ENCODE assay signal across 19 mouse cellular contexts in genomic region chr16:80893761-80894160, GRCm38 (mm10).
A peak's percentile ranks its signal among the peaks of the same experiment; 100 is the strongest.
DNase-seq lines count a peak whose midpoint lies in the region; ATAC-seq and TF ChIP-seq lines count a peak whose summit lies in the region.
"Had no signal": no experiment of that assay in that cellular context is flagged by ENCODE, and none has a peak within 500 bp of the region (broad histone marks: within the 10 kb centered on the region; RNA-seq: fewer than 3 reads in every experiment).

No protein-coding gene starts in this region.

- no peak overlapping the region for H3K4me2 ChIP-seq in midbrain, postnatal 0 days (ENCODE audit: low read depth, low read length, poor library complexity, severe bottlenecking)
- H3K4me2 ChIP-seq: embryonic facial prominence, embryonic 15.5 days; heart, embryonic 15.5 days; limb, embryonic 12.5 days; liver, embryonic 13.5 days had no signal

- H3K27me3 ChIP-seq in midbrain, postnatal 0 days (ENCODE audit: insufficient read depth, low read length) = no peaks in the 10 kb centered on the region
- H3K27me3 ChIP-seq: embryonic facial prominence, embryonic 15.5 days; heart, embryonic 15.5 days; limb, embryonic 12.5 days; liver, embryonic 13.5 days had no signal

- peak; percentile 26 for DNase-seq in layer of hippocampus, adult 11-12 months (ENCODE audit: low spot score)
- DNase-seq in layer of hippocampus, postnatal 25 days (ENCODE audit: extremely low spot score in 1 of 2, low spot score in 1 of 2) = no peak
- DNase-seq in layer of hippocampus, adult 18-20 months (ENCODE audit: low spot score in 2 of 2) = peak; percentile 44 to 54
- DNase-seq in left cerebral cortex, adult 9 months (ENCODE audit: low spot score in 2 of 2) = peak; percentile 42 to 69
- DNase-seq in right cerebral cortex, postnatal 25 days = peak; percentile 59
- no peak for DNase-seq in heart, adult 8-10 months (ENCODE audit: low spot score)
- no peak for DNase-seq in midbrain, postnatal 0 days (ENCODE audit: low spot score)
- no peak for DNase-seq in ovary, postnatal 14 days (ENCODE audit: low spot score)
- DNase-seq: adrenal gland, adult 2 months; cerebellum, adult 2 months; heart, adult 11 months; kidney, adult 18-20 months; kidney, postnatal 14 days; liver, embryonic 13.5 days had no signal

- no peak overlapping the region for H3K9ac ChIP-seq in midbrain, postnatal 0 days (replicated peaks; ENCODE audit: low read length, poor library complexity, severe bottlenecking)
- H3K9ac ChIP-seq: embryonic facial prominence, embryonic 15.5 days; heart, embryonic 15.5 days; limb, embryonic 12.5 days; liver, embryonic 13.5 days had no signal

- H3K27ac ChIP-seq in midbrain, postnatal 0 days (ENCODE audit: low read depth, low read length) = no peak overlapping the region
- H3K27ac ChIP-seq: embryonic facial prominence, embryonic 15.5 days; forebrain, embryonic 10.5 days; heart, embryonic 15.5 days; limb, embryonic 12.5 days; liver, embryonic 13.5 days; midbrain, embryonic 10.5 days had no signal

- H3K9me3 ChIP-seq in midbrain, postnatal 0 days (ENCODE audit: low read length) = no peaks in the 10 kb centered on the region
- H3K9me3 ChIP-seq: embryonic facial prominence, embryonic 15.5 days; forebrain, embryonic 10.5 days; heart, embryonic 15.5 days; limb, embryonic 12.5 days; liver, embryonic 13.5 days; midbrain, embryonic 10.5 days had no signal

- no peaks in the 10 kb centered on the region for H3K4me1 ChIP-seq in midbrain, postnatal 0 days (ENCODE audit: insufficient read depth, low read length)
- H3K4me1 ChIP-seq: embryonic facial prominence, embryonic 15.5 days; forebrain, embryonic 10.5 days; heart, embryonic 15.5 days; limb, embryonic 12.5 days; liver, embryonic 13.5 days; midbrain, embryonic 10.5 days had no signal

- no peak for ATAC-seq in midbrain, postnatal 0 days (ENCODE audit: low FRiP score)

- TF ChIP-seq CTCF in midbrain, postnatal 0 days (IDR thresholded peaks at IDR 0.05) = no peak

- no peaks in the 10 kb centered on the region for H3K36me3 ChIP-seq in midbrain, postnatal 0 days (ENCODE audit: insufficient read depth, low read length)
- H3K36me3 ChIP-seq: embryonic facial prominence, embryonic 15.5 days; forebrain, embryonic 10.5 days; heart, embryonic 15.5 days; limb, embryonic 12.5 days; liver, embryonic 13.5 days; midbrain, embryonic 10.5 days had no signal

- WGBS in midbrain, postnatal 0 days = 91% methylated on average over 4 of the region's 4 CpGs

- no peak overlapping the region for H3K4me3 ChIP-seq in midbrain, postnatal 0 days (ENCODE audit: low read depth, low read length)
- H3K4me3 ChIP-seq: embryonic facial prominence, embryonic 15.5 days; forebrain, embryonic 10.5 days; heart, embryonic 15.5 days; limb, embryonic 12.5 days; liver, embryonic 13.5 days; midbrain, embryonic 10.5 days had no signal

Comparison
In these comparisons a context has a peak if more than half of its experiments do, and no peak if none do; other contexts are left out.
1. DNase-seq: peak in layer of hippocampus, adult 11-12 months (single experiment), layer of hippocampus, adult 18-20 months (2 of 2), left cerebral cortex, adult 9 months (2 of 2) and right cerebral cortex, postnatal 25 days (single experiment); none in layer of hippocampus, postnatal 25 days (0 of 2), heart, adult 8-10 months (single experiment), midbrain, postnatal 0 days (single experiment) and ovary, postnatal 14 days (single experiment).